Mouse (Mus musculus): Measurements from ENCODE around the gene Supt3.

Gene Supt3

GRCm38 (mm10) chr17:45133501-45134400 lies 356.8 kb downstream of the Supt3 start:
- DNase-seq (ENCODE audit: low spot score): no peak

GRCm38 (mm10) chr17:45136491-45136890 lies 359.5 kb downstream of the Supt3 start:
- DNase-seq (ENCODE audit: low spot score): no peak

GRCm38 (mm10) chr17:45143043-45143442 lies 366.1 kb downstream of the Supt3 start:
- DNase-seq (ENCODE audit: low spot score): no peak

GRCm38 (mm10) chr17:45144656-45145055 lies 367.7 kb downstream of the Supt3 start:
- DNase-seq (ENCODE audit: low spot score): no peak

- no peak for DNase-seq (ENCODE audit: low spot score)
These were observed 374.5 kb downstream of the Supt3 start for GRCm38 (mm10) chr17:45151312-45151929.

GRCm38 (mm10) chr17:45153721-45154120 lies 376.8 kb downstream of the Supt3 start:
- DNase-seq (ENCODE audit: low spot score): peak; percentile 23

- no peak for DNase-seq (ENCODE audit: low spot score)
These were observed 381.3 kb downstream of the Supt3 start for GRCm38 (mm10) chr17:45158171-45158691.

GRCm38 (mm10) chr17:45160651-45161050 lies 383.7 kb downstream of the Supt3 start:
- DNase-seq (ENCODE audit: low spot score): no peak

GRCm38 (mm10) chr17:45165741-45166140 lies 388.8 kb downstream of the Supt3 start:
- DNase-seq (ENCODE audit: low spot score): no peak

Measured in retina, embryonic 14.5 days (tissue).